Mouse (Mus musculus): ENCODE measurements around the gene Mapkap1. TPM values are rescaled to one million over a fixed set of nuclear protein-coding genes. Genes with fewer than 3 reads are reported as not detected.

The Mapkap1 gene
- total and polyA plus RNA-seq, 2 experiments from 2014 or later = 60.3 to 87.6 TPM

DNA sequence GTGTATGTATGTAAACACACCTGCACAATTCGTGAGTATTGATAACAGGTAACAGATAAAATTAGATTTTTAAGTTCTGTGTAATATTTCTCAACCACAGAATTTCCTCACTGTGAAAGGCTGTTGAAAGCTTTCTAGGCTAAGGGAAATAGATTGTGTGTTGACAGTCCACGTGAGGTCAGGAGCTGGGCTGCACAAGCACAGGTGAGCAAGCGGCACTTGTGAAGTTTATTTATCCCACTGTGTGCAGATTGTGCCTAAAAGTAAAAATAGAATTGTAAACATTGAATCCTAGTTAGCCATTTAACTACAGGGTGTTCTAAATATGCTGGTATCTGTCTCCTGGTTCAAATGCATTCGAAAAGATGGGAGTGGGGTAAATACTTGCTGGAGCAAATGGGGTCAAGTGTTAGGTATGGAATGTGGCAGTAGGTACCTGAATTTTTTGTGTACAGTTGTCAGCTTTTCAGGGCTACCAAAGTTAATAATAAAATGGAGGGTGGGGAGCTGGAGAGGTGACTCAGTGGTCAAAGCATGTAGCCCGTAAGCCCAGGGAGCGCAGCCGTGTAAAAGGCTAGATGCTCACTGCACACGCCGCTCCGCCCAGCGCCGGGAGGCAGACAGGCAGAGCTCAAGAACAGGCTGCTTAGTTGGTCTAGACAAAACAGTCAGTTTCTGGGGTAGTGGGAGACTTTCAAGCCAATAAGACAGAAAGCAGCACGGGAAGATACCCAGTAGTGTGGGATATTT is 138.2 kb downstream of the Mapkap1 start:
- TF ChIP-seq CTCF (IDR thresholded peaks at IDR 0.05; ENCODE audit: low read depth) (no peak), EP300 (IDR thresholded peaks at IDR 0.05; ENCODE audit: low read depth) (no peak)
- H3K36me3 ChIP-seq (replicated peaks; ENCODE audit: control insufficient read depth, insufficient read depth, low read length) = no peaks in the 10 kb centered on the region
- H3K9me3 ChIP-seq (replicated peaks; ENCODE audit: control insufficient read depth, low read length) = no peaks in the 10 kb centered on the region
- H3K4me3 ChIP-seq (ENCODE audit: low read depth, low read length) = no peak overlapping the region
- H3K9ac ChIP-seq (replicated peaks; ENCODE audit: low read depth, low read length) = no peak overlapping the region
- ATAC-seq (ENCODE audit: insufficient read depth, low read depth) (no peak), DNase-seq (ENCODE audit: low spot score) (no peak)
- 92% methylated on average over 13 of the region's 13 CpGs for WGBS
- no peaks in the 10 kb centered on the region for H3K27me3 ChIP-seq (ENCODE audit: control insufficient read depth, insufficient read depth, low read length)
- H3K4me2 ChIP-seq (ENCODE audit: low read depth, low read length) = no peak overlapping the region
- H3K27ac ChIP-seq (ENCODE audit: low read depth) = no peak overlapping the region
- 0 out of 2 replicates have a peak, but pooled peaks cover 13% of the 10 kb centered on the region for H3K4me1 ChIP-seq (ENCODE audit: control insufficient read depth, insufficient read depth)

- WGBS = 69% methylated on average over 3 of the region's 3 CpGs
- no peaks in the 10 kb centered on the region for H3K9me3 ChIP-seq (replicated peaks; ENCODE audit: control insufficient read depth, low read length)
- H3K27me3 ChIP-seq (ENCODE audit: control insufficient read depth, insufficient read depth, low read length) = no peaks in the 10 kb centered on the region
Measured at GRCm38 (mm10) chr2:34546176-34546677, 139.7 kb downstream of the Mapkap1 start.

DNA sequence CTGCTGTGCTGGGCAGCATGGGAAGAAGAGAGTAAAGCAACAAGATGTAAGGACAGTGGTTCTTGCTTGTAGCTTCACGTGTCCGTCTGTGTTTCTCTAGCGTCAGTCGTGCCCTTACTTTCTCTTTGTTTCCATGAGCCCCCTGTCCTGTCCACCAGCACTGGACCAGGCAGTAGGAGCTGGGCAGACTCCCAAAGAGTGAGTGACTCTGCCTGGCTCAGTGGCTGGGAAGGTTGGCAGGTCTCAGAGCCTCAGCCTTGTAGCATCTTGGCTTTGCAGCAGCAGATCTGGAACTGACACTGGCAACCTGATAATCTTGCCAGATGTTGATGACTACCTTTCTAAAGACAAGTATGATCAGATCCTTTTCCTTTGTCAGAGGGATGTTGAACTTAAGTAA is 140.9 kb downstream of the Mapkap1 start:
- WGBS = 82% methylated on average over 4 of the region's 4 CpGs
- Histone ChIP-seq H3K9me3 (replicated peaks; ENCODE audit: control insufficient read depth, low read length) (no peaks in the 10 kb centered on the region), H3K9ac (replicated peaks; ENCODE audit: low read depth, low read length) (no peak overlapping the region), H3K4me1 (ENCODE audit: control insufficient read depth, insufficient read depth) (0 out of 2 replicates have a peak, but pooled peaks cover 21% of the 10 kb centered on the region), H3K27ac (ENCODE audit: low read depth) (no peak overlapping the region), H3K4me2 (ENCODE audit: low read depth, low read length) (no peak overlapping the region), H3K27me3 (ENCODE audit: control insufficient read depth, insufficient read depth, low read length) (no peaks in the 10 kb centered on the region), H3K36me3 (replicated peaks; ENCODE audit: control insufficient read depth, insufficient read depth, low read length) (no peaks in the 10 kb centered on the region), H3K4me3 (ENCODE audit: low read depth, low read length) (no peak overlapping the region)
- ATAC-seq (ENCODE audit: insufficient read depth, low read depth) (no peak), DNase-seq (ENCODE audit: low spot score) (no peak)
- TF ChIP-seq CTCF (IDR thresholded peaks at IDR 0.05; ENCODE audit: low read depth) (no peak), EP300 (IDR thresholded peaks at IDR 0.05; ENCODE audit: low read depth) (no peak)

More at GRCm38 (mm10) chr2:34546176-34546677, 139.7 kb downstream of the Mapkap1 start:
- H3K4me2 ChIP-seq (ENCODE audit: low read depth, low read length) = no peak overlapping the region
- 0 out of 2 replicates have a peak, but pooled peaks cover 16% of the 10 kb centered on the region for H3K4me1 ChIP-seq (ENCODE audit: control insufficient read depth, insufficient read depth)
- ATAC-seq (ENCODE audit: insufficient read depth, low read depth) (no peak), DNase-seq (ENCODE audit: low spot score) (no peak)
- H3K27ac ChIP-seq (ENCODE audit: low read depth) = no peak overlapping the region
- H3K4me3 ChIP-seq (ENCODE audit: low read depth, low read length) = no peak overlapping the region
- no peak for TF ChIP-seq EP300 (IDR thresholded peaks at IDR 0.05; ENCODE audit: low read depth)
- no peak for TF ChIP-seq CTCF (IDR thresholded peaks at IDR 0.05; ENCODE audit: low read depth)
- no peaks in the 10 kb centered on the region for H3K36me3 ChIP-seq (replicated peaks; ENCODE audit: control insufficient read depth, insufficient read depth, low read length)
- H3K9ac ChIP-seq (replicated peaks; ENCODE audit: low read depth, low read length) = no peak overlapping the region

DNA sequence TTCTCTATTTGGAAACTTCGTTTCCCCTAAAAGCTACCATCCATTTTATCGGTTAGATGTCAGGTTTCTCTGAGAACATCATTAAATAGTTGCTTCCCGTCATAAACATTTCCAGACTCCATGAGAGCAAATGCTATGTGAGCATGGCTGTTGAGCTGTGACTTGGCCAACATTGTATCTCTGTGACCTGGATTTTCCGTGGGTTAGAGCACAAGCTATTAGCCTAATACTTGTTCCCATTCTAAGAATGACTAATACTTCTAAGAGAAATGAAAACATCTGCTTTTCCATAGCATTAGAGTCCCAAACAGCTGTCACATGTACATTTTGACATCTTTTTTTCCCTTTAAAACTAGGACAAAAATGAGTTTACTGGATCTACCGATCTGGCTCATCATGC is 142.4 kb downstream of the Mapkap1 start:
- no peak overlapping the region for H3K4me3 ChIP-seq (ENCODE audit: low read depth, low read length)
- H3K4me2 ChIP-seq (ENCODE audit: low read depth, low read length) = no peak overlapping the region
- peak overlapping the region; percentile 67 for H3K27ac ChIP-seq (ENCODE audit: low read depth)
- ATAC-seq (ENCODE audit: insufficient read depth, low read depth) (no peak), DNase-seq (ENCODE audit: low spot score) (no peak)
- no peaks in the 10 kb centered on the region for H3K27me3 ChIP-seq (ENCODE audit: control insufficient read depth, insufficient read depth, low read length)
- no peak overlapping the region for H3K9ac ChIP-seq (replicated peaks; ENCODE audit: low read depth, low read length)
- TF ChIP-seq EP300 (IDR thresholded peaks at IDR 0.05; ENCODE audit: low read depth) (no peak), CTCF (IDR thresholded peaks at IDR 0.05; ENCODE audit: low read depth) (no peak)
- H3K9me3 ChIP-seq (replicated peaks; ENCODE audit: control insufficient read depth, low read length) = no peaks in the 10 kb centered on the region
- H3K36me3 ChIP-seq (replicated peaks; ENCODE audit: control insufficient read depth, insufficient read depth, low read length) = no peaks in the 10 kb centered on the region
- WGBS = 67% methylated on average over 5 of the region's 5 CpGs
- peaks cover 24% of the 10 kb centered on the region; the same call in 1 of the 2 replicates for H3K4me1 ChIP-seq (ENCODE audit: control insufficient read depth, insufficient read depth)

GRCm38 (mm10) chr2:34549469-34549868 is 142.9 kb downstream of the Mapkap1 start:
- DNase-seq (ENCODE audit: low spot score) = no peak
- Histone ChIP-seq H3K27me3 (ENCODE audit: control insufficient read depth, insufficient read depth, low read length) (no peaks in the 10 kb centered on the region), H3K9me3 (replicated peaks; ENCODE audit: control insufficient read depth, low read length) (no peaks in the 10 kb centered on the region), H3K9ac (replicated peaks; ENCODE audit: low read depth, low read length) (no peak overlapping the region), H3K27ac (ENCODE audit: low read depth) (peak overlapping the region; percentile 67), H3K4me3 (ENCODE audit: low read depth, low read length) (no peak overlapping the region), H3K4me1 (ENCODE audit: control insufficient read depth, insufficient read depth) (peaks cover 24% of the 10 kb centered on the region; the same call in 1 of the 2 replicates), H3K4me2 (ENCODE audit: low read depth, low read length) (no peak overlapping the region), H3K36me3 (replicated peaks; ENCODE audit: control insufficient read depth, insufficient read depth, low read length) (no peaks in the 10 kb centered on the region)
- no peak for TF ChIP-seq EP300 (IDR thresholded peaks at IDR 0.05; ENCODE audit: low read depth)
- no peak for TF ChIP-seq CTCF (IDR thresholded peaks at IDR 0.05; ENCODE audit: low read depth)
- WGBS = 46% methylated on average over 7 of the region's 7 CpGs
- peak; percentile 55; the same call in 1 of the 2 replicates for ATAC-seq (ENCODE audit: insufficient read depth, low read depth)
